Mouse (Mus musculus) neural tube, embryonic 14.5 days (tissue): ENCODE measurements around the gene Dennd6b. TPM values are rescaled to one million over a fixed set of nuclear protein-coding genes. Genes with fewer than 3 reads are reported as not detected.
A peak's percentile ranks its signal among the peaks of the same experiment; 100 is the strongest.

Experiments
- ATAC-seq: fragments of 200-750 bp; cut with Nextera tagmentation; 2 replicates; pipeline ENCODE4 v1.8.0; 2017; ENCODE audit warnings: low read depth, mild to moderate bottlenecking, moderate TSS enrichment, moderate library complexity
- H3K27ac ChIP-seq: fragments of 300-500 bp; sonication (generic); 2 replicates; pipeline ENCODE4 v1.5.1; 2014; ENCODE audit warnings: low read depth, mild to moderate bottlenecking, control low read depth, low read length, moderate library complexity, mixed read lengths
- H3K27me3 ChIP-seq: fragments of 300-500 bp; sonication (generic); 2 replicates; pipeline ENCODE4 v1.6.1; 2014; ENCODE audit warnings: low read length; ENCODE audit not compliant: control insufficient read depth, insufficient read depth
- H3K36me3 ChIP-seq: fragments of 300-500 bp; sonication (generic); 2 replicates; pipeline ENCODE4 v1.6.1; 2014; ENCODE audit warnings: low read length, mixed read lengths; ENCODE audit not compliant: control insufficient read depth, insufficient read depth
- H3K4me1 ChIP-seq: fragments of 300-500 bp; sonication (generic); 2 replicates; pipeline ENCODE4 v1.6.1; 2014; ENCODE audit warnings: low read length; ENCODE audit not compliant: control insufficient read depth, insufficient read depth
- H3K4me2 ChIP-seq: fragments of 300-500 bp; sonication (generic); 2 replicates; pipeline ENCODE4 v1.6.1; 2014; ENCODE audit warnings: mild to moderate bottlenecking, low read depth, low read length, control low read depth
- H3K4me3 ChIP-seq: fragments of 300-500 bp; sonication (generic); 2 replicates; pipeline ENCODE4 v1.5.1; 2014; ENCODE audit warnings: low read depth, low read length, control low read depth, mixed read lengths
- H3K9ac ChIP-seq: fragments of 300-500 bp; sonication (generic); replicated peaks from 2 replicates; pipeline ENCODE4 v1.6.1; 2014; ENCODE audit warnings: low read depth, mild to moderate bottlenecking, control low read depth, low read length, mixed read lengths
- H3K9me3 ChIP-seq: fragments of 300-500 bp; sonication (generic); 2 replicates; pipeline ENCODE4 v1.6.1; 2016; ENCODE audit warnings: low read length; ENCODE audit not compliant: control insufficient read depth
- WGBS: fragments of 180-500 bp; shearing (Covaris S2); extraction: QIAGEN DNeasy Blood & Tissue Kit; methylation state at CpG from one replicate; pipeline ENCODE4 v1.1.7; 2014; 5-methylcytosine and 5-hydroxymethylcytosine counted together
- polyA plus RNA-seq: library from polyadenylated mRNA; unstranded; fragments of >200 nt; fragmentation: Nextera tagmentation; extraction: Ambion mirVana; gene quantifications from 2 replicates; pipeline ENCODE4 v1.2.1, GENCODE M21; 2014

Dennd6b gene
- polyA plus RNA-seq, 1 experiment from 2014 or later: 94.5 TPM

GRCm38 (mm10) chr15:89171526-89172051, 24.7 kb downstream of the Dennd6b start:
- Histone ChIP-seq H3K27me3 (no peaks in the 10 kb centered on the region), H3K4me1 (peaks cover 54% of the 10 kb centered on the region), H3K27ac (no peak overlapping the region), H3K4me2 (no peak overlapping the region), H3K4me3 (no peak overlapping the region), H3K9me3 (no peaks in the 10 kb centered on the region), H3K9ac (no peak overlapping the region), H3K36me3 (peaks cover 16% of the 10 kb centered on the region)
- WGBS: 97% methylated on average over 5 of the region's 5 CpGs
- no peak for ATAC-seq

- peaks cover 46% of the 10 kb centered on the region for H3K4me1 ChIP-seq
- H3K4me2 ChIP-seq: no peak overlapping the region
- no peak overlapping the region for H3K4me3 ChIP-seq
- no peaks in the 10 kb centered on the region for H3K9me3 ChIP-seq
- H3K9ac ChIP-seq: no peak overlapping the region; the same call in 1 of the 2 replicates
- peaks cover 30% of the 10 kb centered on the region for H3K36me3 ChIP-seq
- no peak for ATAC-seq
- no peaks in the 10 kb centered on the region for H3K27me3 ChIP-seq
- 71% methylated on average over 3 of the region's 3 CpGs for WGBS
- H3K27ac ChIP-seq: 0 out of 2 replicates have a peak overlapping the region, but pooled peaks have one; percentile 22
Observed at GRCm38 (mm10) chr15:89170102-89170501, 26.2 kb downstream of the Dennd6b start.

GRCm38 (mm10) chr15:89169431-89169830, 26.9 kb downstream of the Dennd6b start:
- WGBS: 0% methylated on average over 10 of the region's 10 CpGs
- Histone ChIP-seq H3K27me3 (no peaks in the 10 kb centered on the region), H3K27ac (peak overlapping the region; percentile 35; the same call in 1 of the 2 replicates), H3K4me1 (peaks cover 40% of the 10 kb centered on the region), H3K9me3 (no peaks in the 10 kb centered on the region), H3K4me3 (no peak overlapping the region), H3K9ac (no peak overlapping the region), H3K36me3 (peaks cover 37% of the 10 kb centered on the region), H3K4me2 (no peak overlapping the region)
- peak; percentile 44; the same call in 1 of the 2 replicates for ATAC-seq

- H3K4me1 ChIP-seq: peaks cover 35% of the 10 kb centered on the region
- H3K4me2 ChIP-seq: no peak overlapping the region
- H3K27me3 ChIP-seq: no peaks in the 10 kb centered on the region
- H3K9me3 ChIP-seq: no peaks in the 10 kb centered on the region
- H3K27ac ChIP-seq: peak overlapping the region; percentile 7; the same call in 1 of the 2 replicates
- 56% methylated on average over 10 of the region's 10 CpGs for WGBS
- H3K36me3 ChIP-seq: peaks cover 42% of the 10 kb centered on the region
- H3K4me3 ChIP-seq: no peak overlapping the region
- no peak for ATAC-seq
- no peak overlapping the region for H3K9ac ChIP-seq
Observed at GRCm38 (mm10) chr15:89168922-89169321, 27.4 kb downstream of the Dennd6b start.

GRCm38 (mm10) chr15:89165478-89165877, 30.8 kb downstream of the Dennd6b start:
- Histone ChIP-seq H3K4me3 (no peak overlapping the region), H3K27ac (no peak overlapping the region)
- 93% methylated on average over 12 of the region's 12 CpGs for WGBS

GRCm38 (mm10) chr15:89161397-89161796, 34.9 kb downstream of the Dennd6b start:
- Histone ChIP-seq H3K4me3 (no peak overlapping the region), H3K4me2 (no peak overlapping the region), H3K27me3 (no peaks in the 10 kb centered on the region), H3K4me1 (no peaks in the 10 kb centered on the region), H3K9me3 (no peaks in the 10 kb centered on the region), H3K27ac (no peak overlapping the region), H3K9ac (no peak overlapping the region), H3K36me3 (peaks cover 94% of the 10 kb centered on the region)
- no peak for ATAC-seq
- 89% methylated on average over 8 of the region's 9 CpGs for WGBS

More at GRCm38 (mm10) chr15:89165478-89165877, 30.8 kb downstream of the Dennd6b start:
- Histone ChIP-seq H3K27me3 (no peaks in the 10 kb centered on the region), H3K4me2 (no peak overlapping the region), H3K36me3 (peaks cover 70% of the 10 kb centered on the region), H3K4me1 (peaks cover 15% of the 10 kb centered on the region), H3K9me3 (no peaks in the 10 kb centered on the region), H3K9ac (no peak overlapping the region)
- no peak for ATAC-seq

GRCm38 (mm10) chr15:89158516-89158915, 37.8 kb downstream of the Dennd6b start:
- Histone ChIP-seq H3K4me2 (no peak overlapping the region), H3K9me3 (no peaks in the 10 kb centered on the region), H3K9ac (no peak overlapping the region), H3K36me3 (peaks cover 89% of the 10 kb centered on the region), H3K27ac (no peak overlapping the region), H3K4me3 (no peak overlapping the region), H3K4me1 (no peaks in the 10 kb centered on the region), H3K27me3 (no peaks in the 10 kb centered on the region)
- WGBS: 94% methylated on average over 16 of the region's 16 CpGs
- no peak for ATAC-seq

GRCm38 (mm10) chr15:89157954-89158353, 38.3 kb downstream of the Dennd6b start:
- no peaks in the 10 kb centered on the region for H3K4me1 ChIP-seq
- no peak overlapping the region for H3K9ac ChIP-seq
- H3K27me3 ChIP-seq: no peaks in the 10 kb centered on the region
- H3K36me3 ChIP-seq: peaks cover 87% of the 10 kb centered on the region
- H3K4me3 ChIP-seq: no peak overlapping the region
- ATAC-seq: no peak
- 68% methylated on average over 7 of the region's 7 CpGs for WGBS
- no peak overlapping the region for H3K27ac ChIP-seq
- H3K4me2 ChIP-seq: no peak overlapping the region
- H3K9me3 ChIP-seq: no peaks in the 10 kb centered on the region

GRCm38 (mm10) chr15:89152312-89152711, 44.0 kb downstream of the Dennd6b start:
- no peak overlapping the region for H3K27ac ChIP-seq
- no peak overlapping the region for H3K9ac ChIP-seq
- H3K4me3 ChIP-seq: no peak overlapping the region
- H3K9me3 ChIP-seq: no peaks in the 10 kb centered on the region
- peak; percentile 52; the same call in 1 of the 2 replicates for ATAC-seq
- peaks cover 31% of the 10 kb centered on the region for H3K36me3 ChIP-seq
- no peaks in the 10 kb centered on the region for H3K27me3 ChIP-seq
- no peak overlapping the region for H3K4me2 ChIP-seq
- H3K4me1 ChIP-seq: peaks cover 18% of the 10 kb centered on the region
